Mouse (Mus musculus): Measurements from ENCODE around the gene 4930430A15Rik. TPM values are rescaled to one million over a fixed set of nuclear protein-coding genes. Genes with fewer than 3 reads are reported as not detected.

4930430A15Rik gene
- not detected for total RNA-seq (2021)

GRCm38 (mm10) chr2:111229502-111229901 is at the start of gene 4930430A15Rik:
Gene 4930430A15Rik, minus strand, starts transcription at chr2:111229602.
- intact Hi-C loops (cut with DNase I): no loop called here

DNA sequence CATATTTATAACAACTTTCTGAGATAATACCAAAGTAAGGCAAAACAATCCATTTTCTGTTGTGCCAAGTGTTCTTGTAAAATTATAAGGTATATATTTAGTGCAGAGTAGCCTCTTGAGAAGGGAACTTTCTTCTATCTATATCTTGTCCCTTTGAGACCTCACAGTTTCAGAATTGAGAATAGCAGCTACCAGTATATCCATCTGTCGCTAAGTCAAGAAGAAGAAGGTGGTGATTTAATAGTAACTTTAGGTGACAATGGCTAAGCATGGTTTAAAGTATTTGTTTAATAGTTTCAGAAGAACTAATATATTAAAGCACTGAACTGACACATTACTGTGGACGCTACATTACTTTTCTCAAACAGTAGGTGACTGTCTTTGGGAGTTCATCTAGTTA is 44.6 kb upstream of the 4930430A15Rik start, which contains the start of gene Olfr1277:
TSS of gene Olfr1277 (minus strand) at position 101 of the 400 bp plus-strand sequence.
- intact Hi-C loops (cut with DNase I): no loop called here
- DNase-seq: no peak

More at GRCm38 (mm10) chr2:111229502-111229901, at the start of gene 4930430A15Rik:
- no peak for DNase-seq

- intact Hi-C loops (cut with DNase I): no loop called here
- no peak for DNase-seq
Measured at GRCm38 (mm10) chr2:111254216-111254615, 24.8 kb upstream of the 4930430A15Rik start, which contains the start of gene Olfr1276. Gene Olfr1276, plus strand, starts transcription at chr2:111254516.

DNA sequence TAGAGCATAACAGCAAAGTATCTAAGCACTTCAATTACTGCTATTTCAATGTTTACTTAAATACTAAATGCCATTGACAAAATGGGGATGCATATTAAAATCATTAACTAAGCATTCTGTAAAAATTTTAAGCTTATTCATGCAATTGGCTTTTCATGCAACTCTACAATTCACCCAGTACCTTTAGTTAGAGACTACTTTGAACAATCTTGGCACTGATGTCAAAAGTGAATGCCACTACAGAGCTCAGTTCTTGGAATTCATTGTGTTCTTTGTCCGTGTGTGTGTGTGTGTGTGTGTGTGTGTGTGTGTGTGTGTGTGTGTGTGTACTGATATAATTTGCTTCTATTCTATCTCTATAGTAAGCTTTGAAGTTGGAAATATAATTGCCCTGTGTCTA is 5.8 kb upstream of the 4930430A15Rik start, which contains the start of gene Olfr1275:
TSS of gene Olfr1275 (minus strand) at position 101 of the 400 bp plus-strand sequence.
- intact Hi-C loops (cut with DNase I): no loop called here

GRCm38 (mm10) chr2:111182068-111182467 is 47.3 kb downstream of the 4930430A15Rik start:
- no peak for DNase-seq
- intact Hi-C loops (cut with DNase I): no loop called here

More for the DNA sequence above, 5.8 kb upstream of the 4930430A15Rik start, which contains the start of gene Olfr1275:
- DNase-seq: no peak

DNA sequence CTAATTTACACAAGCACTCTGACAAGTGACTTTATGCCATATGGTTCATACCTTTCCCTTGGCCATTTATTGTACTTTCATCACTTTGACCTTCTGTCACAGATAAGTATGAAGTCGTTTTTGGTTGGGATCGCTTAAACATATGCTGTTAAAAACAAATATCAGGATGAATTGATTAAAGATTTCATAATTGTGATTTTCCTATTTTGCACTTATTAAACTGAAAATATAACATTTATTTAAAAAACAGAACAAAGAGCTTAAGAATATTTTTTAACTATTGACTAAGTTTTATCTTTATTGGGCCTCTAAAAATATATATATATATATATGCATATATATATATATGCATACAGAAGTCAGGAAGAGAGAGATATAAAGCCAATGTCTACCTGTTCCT is 76.6 kb downstream of the 4930430A15Rik start, which contains the start of gene Gm15130:
TSS of gene Gm15130 (minus strand) at position 101 of the 400 bp plus-strand sequence.
- intact Hi-C loops (cut with DNase I): no loop called here

DNA sequence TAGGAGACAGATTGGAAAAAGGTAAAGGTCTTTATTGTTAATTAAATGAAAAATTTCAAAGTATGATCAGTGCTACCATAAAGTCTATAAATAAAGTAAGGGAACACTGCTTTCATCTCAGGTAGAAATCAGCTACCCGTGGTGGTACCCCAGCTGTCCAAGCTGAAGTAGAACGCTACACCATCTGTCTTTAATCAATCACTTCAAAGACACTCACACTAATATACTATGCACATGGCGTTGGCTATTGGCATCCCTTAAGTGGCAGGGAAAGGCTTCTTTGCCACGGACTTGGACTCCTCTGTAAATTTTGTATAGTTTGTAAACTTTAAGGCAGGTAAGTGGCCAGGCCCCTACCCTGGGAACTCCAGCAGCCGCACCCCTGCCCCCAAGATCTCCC is 93.7 kb downstream of the 4930430A15Rik start:
- DNase-seq: no peak
- intact Hi-C loops (cut with DNase I): no loop called here

More for the DNA sequence above, 76.6 kb downstream of the 4930430A15Rik start, which contains the start of gene Gm15130:
- no peak for DNase-seq

Other genes with a start within 250 kb of the 4930430A15Rik start
- gene Gm13941, start 123.6 kb downstream of the 4930430A15Rik start, total RNA-seq (2021): not detected
- gene Gm15130, start 76.7 kb downstream of the 4930430A15Rik start, total RNA-seq (2021): not detected
- gene Olfr1275, start 5.7 kb upstream of the 4930430A15Rik start, total RNA-seq (2021): not detected
- not detected for gene Olfr1276, start 24.9 kb upstream of the 4930430A15Rik start, total RNA-seq (2021)
- not detected for gene Olfr1277, start 44.5 kb upstream of the 4930430A15Rik start, total RNA-seq (2021)
- not detected for gene Olfr1278, start 60.5 kb upstream of the 4930430A15Rik start, total RNA-seq (2021)
- not detected for gene Olfr1279, start 71.0 kb upstream of the 4930430A15Rik start, total RNA-seq (2021)
- not detected for gene Olfr1280, start 84.4 kb upstream of the 4930430A15Rik start, total RNA-seq (2021)
- not detected for gene Olfr1281, start 96.9 kb upstream of the 4930430A15Rik start, total RNA-seq (2021)
- not detected for gene Olfr1282, start 106.5 kb upstream of the 4930430A15Rik start, total RNA-seq (2021)
- gene Olfr1283, start 137.2 kb upstream of the 4930430A15Rik start, total RNA-seq (2021): not detected
- gene Olfr1284, start 145.9 kb upstream of the 4930430A15Rik start, total RNA-seq (2021): not detected
- gene Olfr1286, start 193.5 kb upstream of the 4930430A15Rik start, total RNA-seq (2021): not detected
- gene Olfr1287, start 219.5 kb upstream of the 4930430A15Rik start, total RNA-seq (2021): not detected
- not detected for gene Olfr1288, start 244.5 kb upstream of the 4930430A15Rik start, total RNA-seq (2021)

Data from heart, postnatal 10 days (tissue).